Mouse (Mus musculus): ENCODE measurements around the gene Nectin1.

The Nectin1 gene

DNA sequence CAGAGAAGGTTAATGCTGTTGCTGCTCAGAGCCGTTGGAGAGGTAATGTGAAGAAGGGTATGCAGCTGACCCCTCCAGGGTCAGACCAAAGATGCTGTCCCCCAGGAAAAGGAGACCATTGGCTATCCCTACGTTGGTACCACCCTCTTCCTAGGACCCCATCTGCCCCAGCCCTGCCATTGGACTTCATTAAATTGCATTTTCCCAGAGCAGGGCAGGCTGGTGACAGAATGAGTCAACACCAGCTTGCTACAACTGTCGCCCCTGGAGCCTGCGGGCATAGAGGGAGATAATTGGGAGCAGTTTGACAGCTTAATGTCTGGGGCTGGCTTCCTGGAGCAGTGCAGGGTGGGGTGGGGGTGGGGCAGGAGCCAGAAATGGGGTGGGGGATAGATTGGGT is 25.0 kb downstream of the Nectin1 start:
- DNase-seq: no peak

DNA sequence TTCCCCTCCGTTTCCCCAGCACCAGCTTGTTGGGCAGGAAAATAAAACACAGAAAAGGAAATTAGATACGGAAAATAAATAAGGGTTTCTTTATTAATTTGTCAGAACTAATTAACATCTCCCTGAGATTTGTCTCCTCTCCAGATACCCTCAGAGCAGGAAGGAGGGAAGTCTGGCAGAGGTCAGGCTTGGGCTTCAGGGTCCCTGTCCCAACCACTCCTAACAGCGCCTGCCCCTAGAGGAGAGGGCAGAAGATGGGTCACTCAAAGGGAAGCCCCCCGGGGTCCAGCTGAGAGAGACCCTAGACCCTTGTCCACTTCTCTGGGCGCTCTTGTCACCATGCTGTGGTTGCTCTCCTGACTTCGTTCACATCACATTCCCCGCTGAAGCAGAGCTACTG is 25.4 kb downstream of the Nectin1 start:
- DNase-seq: no peak

DNA sequence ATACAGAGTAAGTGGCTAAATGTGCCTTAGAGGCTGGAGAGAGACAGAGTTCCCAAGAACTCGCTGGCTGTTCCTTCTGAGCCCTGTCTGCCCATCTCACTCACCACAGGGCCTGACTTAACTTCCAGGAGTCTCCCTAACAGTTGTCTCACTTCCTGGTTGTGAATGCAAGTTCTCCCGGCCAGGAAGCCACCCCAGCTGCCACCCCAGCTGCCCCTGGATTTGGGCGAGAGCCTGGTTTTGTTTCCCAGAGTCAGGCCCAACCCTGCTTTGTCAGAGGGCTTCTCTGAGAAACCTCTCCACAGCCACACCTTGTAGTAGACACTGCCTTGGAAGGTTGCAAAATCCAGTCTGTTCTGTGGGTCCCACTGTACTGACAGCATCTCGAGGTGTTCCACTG is 26.2 kb downstream of the Nectin1 start:
- DNase-seq: no peak

DNA sequence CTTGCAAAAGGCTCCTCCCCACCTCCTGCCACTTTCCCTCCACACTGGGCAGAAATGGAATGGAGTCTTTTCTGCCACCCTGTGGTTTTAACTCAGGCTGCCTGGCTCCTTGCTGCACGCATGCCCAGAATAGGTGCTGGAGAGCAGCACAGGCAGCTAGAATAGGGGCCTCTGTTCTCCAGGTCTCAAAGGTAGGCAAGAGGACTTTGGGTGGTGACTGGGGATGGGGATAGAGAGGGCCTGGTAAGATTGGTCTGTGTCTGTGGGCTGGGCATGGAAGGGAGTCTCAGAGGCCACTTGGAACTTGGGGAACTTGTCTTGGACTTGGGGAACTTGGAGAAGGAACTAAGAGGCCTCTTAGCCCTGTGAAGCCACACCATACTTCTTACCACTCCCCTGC is 27.3 kb downstream of the Nectin1 start:
- no peak for DNase-seq

DNA sequence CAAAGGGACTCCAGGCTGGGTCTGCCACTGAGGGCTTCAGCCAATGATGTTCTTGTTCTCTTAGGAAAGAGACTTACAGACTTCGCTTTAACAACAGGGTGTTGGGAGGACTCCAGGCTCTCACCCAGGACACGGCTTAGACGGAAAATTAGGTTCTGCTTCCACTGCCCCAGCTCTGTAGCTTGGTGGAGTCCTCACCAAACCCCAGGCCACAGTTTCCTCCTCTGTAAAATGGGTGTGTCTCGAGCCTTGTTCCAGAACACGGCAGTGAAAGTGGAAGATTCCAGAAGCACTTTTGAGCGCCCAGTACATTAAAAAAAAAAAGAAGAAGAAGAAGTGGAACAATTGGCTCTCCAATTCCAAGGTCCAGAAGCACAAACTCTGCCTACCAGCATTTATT is 28.7 kb downstream of the Nectin1 start:
- no peak for DNase-seq

DNA sequence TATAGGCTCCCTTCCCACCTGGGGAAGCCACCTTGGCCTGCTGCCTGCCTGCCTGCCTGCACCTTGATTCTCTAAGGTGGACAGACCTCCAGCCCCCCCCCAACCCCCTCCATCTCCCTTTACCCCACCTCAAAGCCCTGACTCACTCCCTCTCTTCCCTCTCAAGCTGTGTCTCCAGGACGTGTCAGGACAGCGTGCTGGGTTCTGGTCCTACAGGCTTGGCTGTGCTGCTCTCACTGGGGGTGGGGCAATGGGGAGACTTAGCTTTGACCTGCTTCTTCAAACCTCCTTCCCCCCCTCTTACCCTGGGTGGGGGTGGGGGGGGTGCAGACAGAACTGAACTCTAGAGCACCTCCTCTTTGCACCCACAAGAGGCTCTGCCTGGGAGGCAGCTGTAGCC is 29.7 kb downstream of the Nectin1 start:
- DNase-seq: no peak

DNA sequence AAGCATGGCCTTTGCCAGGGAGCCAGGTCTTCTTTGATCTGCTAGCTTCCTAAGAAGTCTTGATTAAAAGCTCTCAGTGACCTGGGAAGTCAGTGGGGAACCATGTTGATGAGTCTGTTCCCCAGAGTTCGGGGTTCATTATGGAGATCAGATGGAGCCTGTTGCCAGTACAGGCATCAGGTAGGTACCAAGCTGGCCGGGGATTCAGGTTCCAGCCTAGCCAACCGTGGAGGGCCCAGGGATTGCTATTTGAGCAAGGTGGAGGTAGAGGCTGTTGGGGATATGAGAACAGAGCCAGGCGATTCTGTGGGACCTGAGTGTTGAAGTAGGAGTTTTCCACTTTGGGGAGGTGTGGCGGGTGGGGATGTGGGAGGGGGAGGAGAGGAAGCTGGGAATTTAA is 30.6 kb downstream of the Nectin1 start:
- no peak for DNase-seq

DNA sequence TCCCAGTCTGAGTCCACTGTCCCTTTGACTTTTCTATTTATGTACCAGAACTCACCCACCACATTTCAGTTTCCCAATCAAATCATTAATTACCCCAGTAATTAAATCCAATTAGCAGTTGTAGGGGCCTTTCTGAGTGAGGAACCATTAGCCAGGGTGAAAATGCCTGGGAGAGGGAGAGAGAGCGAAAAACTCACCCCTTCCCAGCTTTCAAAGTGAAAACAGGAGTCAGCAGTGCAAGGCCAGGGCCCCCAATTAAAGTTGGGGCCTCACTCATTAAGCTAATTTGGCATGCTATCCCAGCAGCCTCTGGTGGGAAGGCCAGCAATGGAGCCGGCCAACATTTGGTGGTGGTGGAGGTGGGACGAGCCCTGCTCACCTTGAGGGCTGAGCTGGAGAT is 32.4 kb downstream of the Nectin1 start:
- DNase-seq: no peak

DNA sequence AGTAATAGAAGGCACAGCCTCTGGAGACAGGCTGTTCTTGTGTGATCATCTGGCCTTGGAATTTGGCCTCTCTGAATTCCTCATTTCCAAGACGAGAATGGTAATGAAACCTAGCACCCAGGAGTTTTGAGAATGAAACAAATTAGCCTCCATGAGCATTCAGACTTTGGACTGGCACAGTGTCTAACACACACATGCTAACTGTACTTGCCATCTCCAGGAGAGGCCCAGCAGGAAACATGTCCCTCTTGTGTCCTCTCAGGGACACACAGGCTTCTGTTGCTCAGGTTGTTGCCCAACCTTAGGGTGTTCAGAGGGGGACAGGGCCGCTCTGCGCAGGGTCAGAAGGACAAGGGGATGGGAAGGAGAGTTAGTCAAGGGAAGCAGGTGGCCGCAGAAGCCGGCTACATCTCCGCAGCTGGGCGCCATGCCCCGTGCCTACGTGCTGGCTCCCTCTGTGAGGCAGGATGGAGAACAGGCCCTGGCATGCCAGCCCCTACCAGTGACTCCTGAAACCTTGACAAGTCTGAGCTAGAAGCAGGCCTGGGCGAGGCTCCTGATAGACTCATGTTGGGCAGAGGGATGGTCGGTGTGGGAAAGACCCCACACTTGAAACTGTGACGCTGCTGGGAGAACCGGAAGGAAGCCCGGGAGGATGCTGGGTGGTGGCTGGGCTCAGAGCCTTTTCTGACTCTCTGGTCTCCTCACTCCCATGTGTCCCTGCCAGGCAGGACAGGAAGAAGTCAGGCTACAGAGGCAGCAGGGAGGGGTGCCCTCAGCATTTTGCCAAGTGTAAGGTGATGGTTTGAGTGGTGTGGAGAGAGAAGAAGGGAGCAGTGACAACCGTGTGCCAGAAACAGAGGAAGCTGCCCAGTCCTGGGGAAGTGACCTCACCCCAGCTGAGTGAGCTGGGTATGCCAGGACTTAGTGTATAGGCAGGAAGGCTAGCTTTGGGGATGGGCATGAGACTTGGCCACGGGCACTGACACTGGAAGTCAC is 33.9 kb downstream of the Nectin1 start:
- DNase-seq: no peak

DNA sequence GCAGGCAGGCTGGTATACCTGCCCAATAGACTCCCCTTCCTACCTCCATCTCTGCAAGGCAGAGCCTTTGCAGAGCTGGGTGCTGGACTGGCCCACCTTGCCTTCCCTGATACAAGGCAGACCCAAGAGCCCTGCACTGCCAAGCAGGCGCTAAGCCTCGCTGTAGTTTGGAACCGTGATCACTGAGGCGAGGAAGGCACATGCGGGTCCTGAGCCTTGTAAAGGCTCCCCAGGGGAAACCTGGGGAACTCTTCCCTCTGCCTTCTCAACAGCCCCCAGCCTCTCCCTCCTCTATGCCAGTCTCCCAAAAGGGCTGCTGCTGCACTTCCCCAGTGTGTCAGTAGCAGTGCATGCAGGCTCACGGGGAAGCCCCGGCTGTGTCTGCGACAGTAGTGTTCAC is 37.1 kb downstream of the Nectin1 start:
- no peak for DNase-seq

DNA sequence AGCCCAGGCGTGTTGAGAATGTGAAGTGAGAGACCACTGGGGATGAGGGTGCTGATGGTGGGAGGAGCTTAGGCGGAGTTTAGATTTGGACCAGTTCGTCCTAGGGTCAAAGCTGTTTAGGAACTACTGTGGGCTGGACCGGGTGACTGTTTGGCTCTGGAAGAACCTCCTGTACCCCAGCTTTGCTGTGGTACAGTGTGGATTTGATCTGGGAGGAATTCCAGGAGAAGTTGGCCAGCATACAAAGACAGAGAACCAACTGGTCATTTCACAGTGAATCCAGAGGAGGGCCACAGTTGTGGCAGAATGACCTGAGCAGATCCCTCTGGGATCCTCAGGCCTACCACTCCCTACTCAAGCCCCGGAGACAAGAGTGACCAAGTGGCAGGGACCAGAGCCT is 38.6 kb downstream of the Nectin1 start:
- DNase-seq: no peak

DNA sequence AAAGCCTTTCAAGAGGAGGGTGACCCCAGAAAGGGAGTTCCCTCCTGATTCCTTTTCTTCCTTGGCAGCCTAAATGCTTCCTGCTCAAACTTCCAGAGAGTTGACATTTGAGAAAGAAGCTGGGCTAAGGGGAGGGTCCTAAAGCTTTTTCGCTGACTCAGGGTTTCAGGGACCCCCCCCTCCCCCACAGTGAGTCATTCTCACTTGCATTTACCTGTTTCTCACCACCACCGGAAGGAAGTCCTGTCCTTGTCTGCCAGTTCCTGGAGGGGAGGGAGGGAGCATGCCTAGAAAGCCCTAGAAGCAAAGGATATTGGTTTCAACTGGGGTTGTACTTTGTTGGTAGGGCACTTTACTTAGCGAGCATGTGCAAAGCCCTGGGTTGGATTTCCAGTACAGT is 40.2 kb downstream of the Nectin1 start:
- no peak for DNase-seq

DNA sequence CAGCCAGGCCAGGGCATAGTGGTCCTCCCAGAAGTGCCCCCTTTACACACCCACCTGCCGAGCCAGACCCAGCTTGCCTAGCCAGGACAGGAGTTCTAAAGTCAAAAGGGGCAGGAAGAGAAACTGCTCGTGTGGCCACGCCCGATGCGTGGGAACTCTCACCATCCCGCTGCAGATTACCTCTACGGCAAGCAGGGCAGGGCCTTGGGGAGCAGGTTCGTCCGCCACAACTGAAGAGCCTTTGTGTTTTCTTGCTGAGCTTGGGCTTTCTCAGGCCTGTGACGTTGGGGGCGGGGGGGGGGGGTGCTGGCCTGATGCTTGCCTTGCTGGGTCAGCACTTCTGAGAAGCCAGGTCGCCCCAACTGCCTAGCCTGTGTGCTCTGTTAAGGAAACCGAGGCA is 41.1 kb downstream of the Nectin1 start:
- DNase-seq: no peak

DNA sequence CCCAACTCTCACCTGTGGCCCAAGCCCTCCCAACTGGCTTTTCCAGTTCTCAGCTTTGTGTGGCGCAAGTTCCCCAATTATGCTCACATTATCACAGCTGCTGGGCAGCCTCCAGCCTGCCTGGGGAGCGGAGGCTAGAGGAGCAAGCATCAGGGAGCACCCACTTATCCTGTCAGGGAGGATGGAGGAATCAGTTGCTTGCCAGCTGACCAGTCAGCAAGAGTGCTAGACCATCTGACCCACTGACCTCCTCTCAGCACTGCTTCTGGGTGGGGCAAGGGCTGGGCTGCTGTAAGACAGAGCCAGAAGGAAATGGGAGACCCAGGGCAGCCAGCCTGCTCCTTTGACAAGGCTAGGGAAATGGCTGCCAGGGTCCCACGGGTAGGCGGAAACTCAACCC is 43.8 kb downstream of the Nectin1 start:
- no peak for DNase-seq

DNA sequence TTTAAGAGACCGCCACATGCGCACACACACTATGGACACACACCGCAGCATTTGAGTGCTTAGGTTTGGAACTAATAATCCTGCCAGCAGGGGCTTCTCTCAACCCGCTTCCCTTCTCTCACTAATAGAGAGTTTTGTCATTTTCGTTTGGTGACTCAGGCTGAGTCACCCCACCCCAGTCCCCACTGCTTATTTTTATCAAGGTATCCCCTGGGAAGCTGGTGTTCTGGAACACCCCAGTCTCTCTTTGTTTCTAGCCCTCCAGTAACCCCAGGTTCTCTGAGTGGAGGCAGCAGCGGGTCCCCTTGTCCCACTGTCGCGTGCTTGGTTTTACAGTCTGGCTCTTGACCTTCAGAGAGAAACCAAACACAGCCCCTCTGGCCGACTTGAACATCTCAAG is 48.9 kb downstream of the Nectin1 start:
- no peak for DNase-seq

DNA sequence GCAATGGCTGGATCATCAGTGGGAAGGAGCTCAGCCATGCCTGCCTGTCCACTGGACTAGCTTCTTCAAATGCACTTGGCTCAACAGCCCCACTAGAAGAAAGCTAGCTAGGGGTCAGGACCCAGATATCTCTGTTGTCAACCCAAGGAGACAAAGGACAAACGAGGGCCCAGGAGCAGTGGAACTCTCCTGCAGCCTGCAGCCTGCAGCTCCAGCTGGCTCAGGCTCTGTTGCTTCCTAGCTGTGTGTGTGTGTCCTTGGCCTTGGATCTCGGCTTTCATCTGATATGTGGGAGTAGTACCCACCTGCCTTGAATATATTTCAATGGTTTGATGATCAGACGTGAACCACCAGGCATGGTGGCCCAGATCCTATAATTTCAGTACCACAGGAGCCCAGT is 49.6 kb downstream of the Nectin1 start:
- DNase-seq: no peak

DNA sequence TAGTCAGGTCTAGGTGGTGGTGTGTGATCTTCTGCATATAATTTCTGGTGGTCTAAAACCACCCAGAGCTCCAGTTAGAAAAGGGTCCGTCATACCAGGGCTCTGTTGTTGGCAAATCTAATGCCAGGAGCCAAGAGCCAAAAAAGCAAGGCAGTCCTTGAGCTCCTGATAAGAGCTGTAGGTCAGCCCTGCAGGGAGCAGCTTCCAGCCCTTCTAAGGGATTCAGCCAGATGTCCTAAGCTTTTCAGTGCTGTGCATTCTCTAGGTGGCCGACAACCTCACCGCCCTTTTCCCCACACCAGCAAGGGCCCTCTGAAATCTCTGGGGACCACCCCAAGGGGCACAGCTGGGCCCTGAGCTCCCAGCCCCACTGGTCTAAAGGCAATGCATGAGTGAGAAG is 52.2 kb downstream of the Nectin1 start:
- DNase-seq: no peak

DNA sequence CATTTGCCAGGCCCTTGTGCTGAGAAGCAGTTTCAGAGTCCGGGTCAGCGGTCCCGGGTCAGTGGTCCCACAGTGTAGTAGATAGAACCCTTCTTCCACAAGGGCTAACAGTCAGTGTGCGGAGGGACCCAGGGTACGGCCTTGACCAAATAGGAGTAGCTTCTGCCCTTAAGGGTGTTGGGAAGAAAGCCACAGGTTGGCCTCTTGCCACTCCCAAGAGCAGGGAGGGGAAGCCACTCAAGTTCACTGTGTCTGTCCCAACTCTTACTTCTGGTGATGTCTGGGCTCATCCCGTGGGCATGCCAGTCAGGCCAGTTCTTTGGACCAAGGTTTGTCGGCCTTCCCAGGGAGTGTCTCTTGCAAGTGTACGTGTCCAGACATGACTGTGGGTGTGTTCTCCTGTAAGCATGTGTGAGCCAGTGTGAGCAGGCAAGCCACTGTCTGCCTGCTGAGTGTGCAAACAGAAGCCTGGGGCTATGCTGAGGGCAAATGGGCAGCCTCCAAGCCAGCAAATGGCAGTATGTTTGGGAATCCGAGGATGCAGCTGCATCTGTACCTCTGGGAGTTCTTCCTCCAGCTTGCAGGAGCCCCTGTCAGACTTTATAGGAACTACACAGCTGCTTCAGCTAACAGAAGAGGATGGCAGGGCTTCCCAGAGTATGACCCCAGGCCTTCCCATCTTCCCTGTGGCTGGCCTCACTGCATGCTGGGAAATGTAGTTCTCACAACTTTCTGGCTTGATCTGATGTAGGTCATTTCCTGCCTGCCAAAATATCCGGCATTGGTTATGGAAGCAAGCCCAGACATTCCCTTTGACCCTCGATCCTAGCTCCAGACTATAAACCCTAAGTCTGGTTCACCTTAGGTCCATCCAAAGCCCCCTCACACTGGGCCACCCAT is 53.3 kb downstream of the Nectin1 start:
- no peak for DNase-seq

DNA sequence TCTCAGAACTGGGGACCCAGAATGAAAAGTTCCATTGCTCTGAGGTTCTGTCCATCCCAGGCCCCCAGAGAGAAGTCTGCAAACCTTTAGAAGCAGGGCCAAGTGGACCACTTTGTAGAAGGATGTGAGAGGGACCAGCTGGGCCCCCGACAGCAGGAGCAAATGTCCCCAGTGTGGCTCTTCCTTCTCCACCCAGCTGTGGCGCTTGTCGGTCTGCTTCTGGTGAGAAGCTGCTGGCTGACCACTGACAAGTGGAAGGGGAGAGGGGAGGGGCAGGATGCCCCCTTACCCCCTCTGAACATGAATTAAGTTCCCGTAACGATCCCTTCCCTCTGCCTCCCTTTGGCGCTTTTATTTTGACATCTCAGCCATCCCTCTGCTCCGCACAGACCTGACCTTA is 54.0 kb downstream of the Nectin1 start:
- DNase-seq: no peak

DNA sequence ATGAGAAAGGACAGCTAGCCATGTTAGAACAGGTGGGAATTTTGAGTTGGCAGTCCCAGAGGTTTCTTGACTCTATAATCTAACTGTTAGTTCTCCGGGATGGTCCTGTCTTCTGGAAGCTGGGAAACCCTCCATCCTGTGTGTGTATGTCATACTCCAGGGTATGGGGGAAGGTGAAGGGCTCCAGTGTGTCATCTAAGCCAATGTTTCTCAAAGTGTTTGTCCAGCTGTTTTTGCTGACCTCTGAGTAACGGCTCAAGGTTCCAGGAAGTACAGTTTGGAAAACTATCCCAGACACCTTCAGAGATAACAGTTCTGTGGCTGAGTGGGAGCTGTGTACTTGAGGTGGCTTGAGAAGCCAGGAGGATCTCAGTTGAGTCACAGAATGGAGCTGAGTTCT is 56.7 kb downstream of the Nectin1 start:
- DNase-seq: no peak

DNA sequence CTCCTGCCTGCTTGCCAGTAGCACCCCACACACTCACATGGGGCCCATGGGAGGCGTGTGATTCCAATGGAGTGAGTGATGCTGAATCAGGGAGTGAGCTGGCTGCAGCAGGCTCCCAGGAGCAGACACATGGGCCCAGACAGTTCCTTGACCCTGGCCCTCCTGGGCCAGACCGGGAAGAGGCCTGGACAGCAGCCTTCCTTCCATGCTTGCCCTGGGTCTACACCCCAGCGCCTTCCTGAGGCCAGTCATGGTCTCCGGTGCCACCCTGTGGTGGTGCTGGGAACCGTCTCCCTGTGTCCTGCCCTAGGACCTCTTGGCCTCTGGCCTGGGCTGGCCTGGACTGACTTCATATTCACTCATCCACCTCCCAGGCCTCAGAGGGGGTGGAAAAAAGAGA is 58.1 kb downstream of the Nectin1 start:
- peak; percentile 18 to 56 for DNase-seq

DNA sequence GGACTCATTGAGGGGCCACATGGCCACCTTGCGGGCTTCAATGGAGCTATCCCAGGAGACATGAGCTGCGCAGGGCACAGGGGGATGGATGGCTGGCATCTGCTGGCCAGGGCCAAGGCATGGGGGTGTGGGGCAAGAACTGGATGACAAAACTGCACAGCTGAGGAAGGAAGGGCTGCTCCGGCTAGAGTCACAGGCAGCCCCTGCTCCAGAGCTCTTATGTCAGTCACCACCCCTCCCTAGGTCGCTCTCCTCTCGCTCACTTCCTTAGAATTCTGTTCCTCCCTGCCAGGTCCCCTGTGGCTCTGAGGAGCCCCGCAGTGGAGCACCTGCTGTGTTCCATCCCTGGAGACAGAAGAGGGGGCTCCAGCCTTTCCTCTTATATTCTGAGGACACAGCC is 63.8 kb downstream of the Nectin1 start:
- DNase-seq: no peak

DNA sequence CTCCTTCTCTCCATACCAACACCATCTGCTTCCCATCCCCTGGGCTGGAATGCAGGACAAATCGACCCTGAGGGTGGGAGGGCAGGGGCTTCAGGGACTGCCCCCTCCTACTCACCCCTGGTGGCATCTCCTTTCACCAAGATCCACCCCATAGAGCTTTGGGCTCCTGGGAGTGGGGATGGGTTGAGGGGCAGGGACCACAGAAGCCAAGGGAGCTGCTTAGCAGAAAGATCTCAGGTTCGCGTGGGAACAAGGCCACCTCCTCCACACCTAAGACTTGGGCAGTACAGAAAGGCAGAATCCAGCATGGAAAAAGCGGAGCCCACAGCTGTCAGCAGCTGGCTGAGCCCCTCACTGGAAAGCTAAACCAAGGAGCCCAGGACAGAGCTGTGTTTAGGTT is 64.3 kb downstream of the Nectin1 start:
- DNase-seq: no peak

DNA sequence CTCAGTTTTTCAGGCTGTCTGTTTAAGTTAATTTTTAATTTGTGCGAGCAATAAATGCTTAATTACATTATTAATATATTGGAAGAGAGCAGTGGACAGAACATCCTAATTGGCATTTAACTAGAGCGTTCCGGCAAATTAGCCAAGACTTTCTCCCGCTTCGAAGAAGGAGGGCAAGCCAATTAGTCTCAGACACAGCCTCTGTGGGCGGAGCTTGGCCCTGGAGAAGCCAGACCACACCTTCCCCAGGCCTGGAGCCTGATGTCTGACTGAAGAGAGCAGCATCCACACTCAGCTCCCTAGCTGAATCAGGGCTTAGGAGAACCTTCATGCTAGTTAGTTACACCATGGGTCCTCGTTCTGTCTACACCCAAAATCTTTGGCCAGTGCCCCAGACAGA is 64.8 kb downstream of the Nectin1 start:
- no peak for DNase-seq

Measured in spleen, adult 18-20 months (tissue).